Mouse (Mus musculus) gastrocnemius, postnatal 25 days (tissue): ENCODE measurements around the gene Irf2bp2. TPM values are rescaled to one million over a fixed set of nuclear protein-coding genes. Genes with fewer than 3 reads are reported as not detected.

Experiments used
- DNase-seq: peaks from one replicate; pipeline ENCODE4 v3.0.0; 2022
- total RNA-seq, 2 experiments: library from RNA; stranded (reverse); gene quantifications; 1 replicate in 1 of 2; 2 replicates in 1 of 2; pipeline ENCODE4 v1.2.3; 2021

The Irf2bp2 gene
- total RNA-seq, 2 experiments from 2014 or later, result 19.0 to 35.9 TPM

- peak; percentile 55 for DNase-seq
These were observed 26.1 kb downstream of the Irf2bp2 start for GRCm38 (mm10) chr8:126567674-126568073.

GRCm38 (mm10) chr8:126566446-126567062 is 27.2 kb downstream of the Irf2bp2 start:
- DNase-seq, result peak; percentile 78

- DNase-seq, result peak; percentile 80
These were observed 27.8 kb downstream of the Irf2bp2 start for GRCm38 (mm10) chr8:126565954-126566445.

GRCm38 (mm10) chr8:126565231-126565781 is 28.5 kb downstream of the Irf2bp2 start:
- no peak for DNase-seq

DNA sequence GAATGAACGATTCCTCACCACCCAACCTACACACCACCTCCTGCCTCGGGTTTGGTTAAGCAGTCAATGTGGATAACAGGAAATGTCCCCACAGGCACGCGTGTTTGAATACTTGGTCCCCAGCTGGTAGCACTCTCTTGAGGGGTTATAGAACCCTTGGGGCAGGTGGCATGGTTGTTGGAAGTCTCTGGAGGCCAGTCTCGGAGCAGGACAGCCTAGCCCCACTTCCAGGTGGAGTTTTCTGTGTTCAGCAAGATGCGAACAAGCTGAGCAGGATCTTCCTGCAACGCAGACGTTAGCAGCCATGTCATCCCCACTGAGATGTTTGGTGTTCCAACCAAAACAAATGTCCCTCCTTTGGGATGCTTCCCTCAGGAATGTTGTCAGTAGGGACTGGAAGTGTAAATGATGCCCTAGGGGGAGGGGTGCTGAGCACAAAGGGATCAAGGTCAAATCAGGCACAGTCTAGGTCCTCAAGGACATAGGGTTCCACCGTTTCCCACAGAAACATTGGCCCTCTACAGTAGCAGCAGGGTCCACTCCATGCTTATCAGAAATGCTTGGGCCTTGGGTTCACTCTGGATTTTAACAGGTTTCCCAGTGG is 29.1 kb downstream of the Irf2bp2 start:
- no peak for DNase-seq

DNA sequence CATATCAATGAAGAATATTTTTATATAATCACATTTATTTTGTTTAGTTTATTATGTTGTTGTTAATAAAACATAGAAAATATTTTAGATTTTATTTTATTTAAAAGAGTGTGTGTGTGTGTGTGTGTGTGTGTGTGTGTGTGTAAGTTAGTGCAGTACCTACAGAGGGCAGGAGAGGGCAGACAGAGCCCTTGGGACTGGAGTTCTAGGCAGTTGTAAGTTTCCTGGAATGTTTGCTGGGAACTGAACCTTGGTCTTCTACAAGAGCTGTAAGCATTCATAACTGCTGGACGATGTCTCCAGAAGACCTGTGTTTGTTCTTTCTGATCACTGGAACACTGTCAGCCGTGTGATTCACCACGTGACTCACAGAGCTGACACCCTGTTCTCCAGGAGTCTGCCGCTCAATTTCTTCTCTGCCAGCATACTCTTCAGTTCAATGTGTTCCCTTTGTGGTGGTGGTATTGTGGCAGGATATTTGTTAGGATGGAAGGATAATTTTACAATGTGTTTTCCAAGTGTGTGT is 32.4 kb downstream of the Irf2bp2 start:
- DNase-seq, result no peak

DNA sequence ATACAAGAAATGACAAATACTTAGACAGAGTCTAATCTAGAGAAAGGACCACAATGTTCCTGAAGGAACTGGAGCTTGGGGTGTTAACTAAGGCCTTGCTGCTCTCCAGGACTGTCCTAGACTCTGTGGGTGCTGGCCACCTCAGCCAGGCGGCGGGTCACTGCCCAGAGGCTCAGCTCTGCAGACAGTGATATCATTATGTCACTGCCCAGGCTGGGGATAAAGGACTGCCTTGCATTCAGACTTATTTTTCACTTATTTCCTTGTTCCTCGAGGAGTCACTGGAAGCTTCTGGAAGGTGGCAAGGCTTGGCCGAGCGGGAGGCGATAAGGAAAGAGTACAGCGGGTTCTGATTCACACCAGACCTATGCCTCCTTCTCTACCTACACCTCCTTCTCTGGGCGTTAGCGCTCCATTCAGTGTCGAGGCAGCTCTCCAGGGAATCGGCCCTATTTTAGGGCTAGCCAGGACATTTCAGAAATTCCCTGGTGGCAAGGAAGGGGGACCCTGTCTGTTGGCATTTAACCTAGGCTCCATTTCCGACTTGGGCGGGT is 35.3 kb downstream of the Irf2bp2 start:
- DNase-seq, result no peak

DNA sequence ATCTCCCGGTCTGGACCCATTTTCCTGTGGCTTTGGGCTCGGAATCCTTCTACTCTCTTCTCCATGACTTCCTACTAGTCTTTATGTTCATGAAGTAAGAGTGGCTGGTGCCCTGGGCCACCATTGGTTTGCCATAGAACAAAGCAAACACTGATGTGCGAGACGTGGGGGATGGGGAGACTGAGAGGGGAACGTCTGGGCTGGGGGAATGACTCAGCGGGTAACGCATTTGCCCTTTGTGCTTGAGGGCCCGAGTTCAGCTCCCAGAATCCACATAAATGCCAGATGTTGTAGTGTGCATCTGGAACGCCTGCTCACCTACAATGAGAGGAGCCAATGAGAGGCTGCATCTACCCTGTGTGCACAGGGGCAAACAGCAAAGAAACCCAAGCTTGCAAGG is 36.4 kb downstream of the Irf2bp2 start:
- no peak for DNase-seq

DNA sequence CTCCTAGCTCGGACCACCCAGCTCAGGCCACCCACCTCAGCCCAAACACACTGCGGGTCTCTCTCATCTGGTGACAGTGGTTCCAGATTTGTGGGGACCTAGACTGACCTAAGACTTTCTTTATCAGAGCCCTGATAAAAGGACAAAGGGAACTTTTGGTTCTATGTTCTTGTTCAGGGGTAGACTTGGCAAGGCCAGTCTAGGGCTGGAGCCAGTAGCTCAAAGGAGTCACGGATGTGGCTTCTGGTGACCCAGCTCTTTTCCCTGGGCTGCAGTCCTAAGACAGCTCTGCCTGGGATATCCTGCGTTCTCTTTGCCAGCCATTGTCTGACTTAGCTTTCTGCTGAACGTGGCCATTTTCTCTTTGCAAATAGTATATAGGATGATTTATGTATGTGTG is 37.1 kb downstream of the Irf2bp2 start:
- no peak for DNase-seq

- DNase-seq, result no peak
These were observed 39.0 kb downstream of the Irf2bp2 start for GRCm38 (mm10) chr8:126554741-126555140.

DNA sequence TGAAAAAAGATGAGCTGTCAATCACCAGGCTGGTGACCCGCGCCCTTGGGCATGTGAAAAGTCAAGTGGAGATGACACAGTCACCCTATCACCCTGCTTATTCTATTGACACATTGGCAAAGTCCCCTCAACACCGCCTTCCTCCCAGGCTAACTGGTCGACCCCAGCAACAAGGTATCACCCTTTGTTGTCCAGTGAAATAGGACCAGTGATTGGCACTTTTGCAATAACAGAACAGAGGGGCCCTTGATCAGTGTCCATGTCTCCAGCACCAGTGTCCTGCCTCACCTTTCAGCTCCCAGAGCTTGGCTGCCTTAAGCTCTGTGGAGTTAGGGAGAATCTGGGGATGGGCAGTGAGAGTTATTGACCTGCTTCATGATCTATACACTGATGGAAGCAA is 41.9 kb downstream of the Irf2bp2 start:
- DNase-seq, result no peak

DNA sequence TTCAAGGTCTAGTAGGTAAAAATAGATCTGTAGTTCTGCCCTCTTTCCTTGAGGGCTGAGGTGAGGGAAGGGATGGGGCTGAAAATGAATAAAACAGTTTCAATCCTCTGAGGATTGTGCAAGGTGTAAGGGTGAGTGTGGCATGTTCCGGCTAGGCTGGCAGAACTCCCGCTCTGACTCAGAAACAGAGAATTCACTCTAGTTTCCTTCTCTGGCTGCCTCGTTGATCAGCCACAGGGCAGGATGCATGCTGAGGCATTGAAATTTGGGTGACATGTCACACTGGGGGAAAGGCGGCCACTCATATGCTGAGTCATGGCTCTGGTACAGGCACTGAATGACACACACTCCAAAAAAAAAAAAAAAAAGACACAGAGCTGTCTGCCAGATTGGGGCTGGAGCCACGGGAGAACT is 42.8 kb downstream of the Irf2bp2 start:
- DNase-seq, result peak; percentile 61

GRCm38 (mm10) chr8:126547841-126548240 is 45.9 kb downstream of the Irf2bp2 start:
- peak; percentile 72 for DNase-seq

GRCm38 (mm10) chr8:126547361-126547760 is 46.4 kb downstream of the Irf2bp2 start:
- no peak for DNase-seq

- DNase-seq, result no peak
These were observed 47.3 kb downstream of the Irf2bp2 start for GRCm38 (mm10) chr8:126546480-126546879.

DNA sequence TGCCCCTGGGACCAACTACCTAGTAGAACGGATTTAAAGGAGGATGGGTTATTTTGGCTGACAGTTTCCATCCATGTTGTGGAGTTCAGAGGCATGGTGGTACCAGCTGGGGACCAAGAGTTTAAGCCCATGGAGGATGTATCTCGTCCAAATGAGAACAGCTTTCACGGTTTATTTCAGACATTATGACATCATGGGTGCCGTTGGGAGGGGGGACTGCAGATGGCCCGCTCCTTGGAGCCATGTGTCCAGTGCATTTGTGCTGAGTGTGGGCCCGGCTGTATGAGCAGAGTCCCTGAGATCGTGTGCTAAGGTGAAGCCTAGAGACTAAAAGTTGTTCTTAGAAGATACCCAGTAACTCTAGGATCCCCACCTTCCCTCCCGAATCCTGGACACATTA is 50.4 kb downstream of the Irf2bp2 start:
- DNase-seq, result no peak

DNA sequence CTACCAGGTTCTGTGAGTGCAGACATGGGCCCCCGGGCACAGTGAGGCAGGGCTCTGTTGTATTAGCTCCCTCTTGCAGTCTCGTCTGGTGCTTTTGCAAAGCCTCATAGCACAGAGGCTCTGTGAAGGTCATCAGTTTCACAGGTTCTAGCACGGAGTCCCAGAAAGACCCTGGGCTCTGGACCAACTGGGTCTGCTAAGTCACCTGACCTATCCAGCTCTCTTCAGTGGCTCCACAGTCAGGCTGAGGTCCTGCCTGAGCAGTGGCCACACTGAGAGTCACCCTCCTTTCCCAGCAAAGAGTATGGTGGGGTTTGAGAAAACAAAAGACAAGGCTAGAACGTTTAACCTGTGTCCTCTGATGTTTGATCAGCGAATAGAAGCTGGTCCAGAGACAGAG is 51.0 kb downstream of the Irf2bp2 start:
- DNase-seq, result no peak

DNA sequence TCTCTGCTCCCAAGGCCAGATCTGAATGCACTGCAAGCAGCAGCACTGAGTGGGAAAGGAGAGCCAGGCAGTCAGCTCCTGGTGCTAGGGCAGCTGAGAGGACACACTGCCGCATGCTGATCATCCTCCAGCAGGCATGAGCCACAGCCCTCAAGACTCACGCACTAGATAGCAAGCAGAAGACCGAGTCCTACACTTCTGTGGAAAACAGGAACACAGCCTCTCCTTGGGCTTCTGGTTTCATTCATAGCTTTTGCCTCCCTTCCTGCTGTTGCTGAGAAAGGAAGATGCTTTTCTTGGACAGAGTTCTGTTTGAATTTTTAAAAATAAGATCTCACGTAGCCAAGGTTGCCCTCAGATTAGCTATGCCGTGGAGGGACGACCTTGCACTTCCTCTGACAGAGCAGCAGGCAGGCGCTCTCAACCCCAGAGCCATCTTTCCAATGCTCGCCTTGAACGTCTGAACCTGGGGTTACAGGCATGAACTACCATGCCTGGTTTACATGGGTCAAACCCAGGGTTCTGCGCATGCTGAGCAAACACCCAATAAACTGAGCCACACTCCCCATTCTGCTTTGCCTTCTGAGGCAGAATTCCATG is 51.6 kb downstream of the Irf2bp2 start:
- DNase-seq, result no peak

DNA sequence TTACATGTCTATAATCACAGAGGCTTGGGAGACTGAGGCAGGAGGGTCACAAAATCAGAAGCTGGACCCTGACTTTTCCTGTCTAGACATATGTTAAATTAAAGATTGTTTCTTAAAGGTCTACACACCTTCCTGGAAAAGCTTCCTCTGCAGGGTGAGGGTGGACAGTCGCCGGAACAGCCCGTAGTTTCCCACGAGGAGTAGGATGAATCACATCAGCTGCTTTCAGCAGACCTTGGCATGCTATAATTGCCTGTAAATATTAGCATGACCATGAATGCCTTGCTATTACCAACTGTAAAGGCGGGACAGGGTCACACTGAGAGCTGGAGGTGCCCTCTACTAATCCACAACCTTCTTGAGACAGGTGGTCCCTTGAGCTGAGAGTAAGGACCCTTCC is 53.5 kb downstream of the Irf2bp2 start:
- DNase-seq, result no peak

DNA sequence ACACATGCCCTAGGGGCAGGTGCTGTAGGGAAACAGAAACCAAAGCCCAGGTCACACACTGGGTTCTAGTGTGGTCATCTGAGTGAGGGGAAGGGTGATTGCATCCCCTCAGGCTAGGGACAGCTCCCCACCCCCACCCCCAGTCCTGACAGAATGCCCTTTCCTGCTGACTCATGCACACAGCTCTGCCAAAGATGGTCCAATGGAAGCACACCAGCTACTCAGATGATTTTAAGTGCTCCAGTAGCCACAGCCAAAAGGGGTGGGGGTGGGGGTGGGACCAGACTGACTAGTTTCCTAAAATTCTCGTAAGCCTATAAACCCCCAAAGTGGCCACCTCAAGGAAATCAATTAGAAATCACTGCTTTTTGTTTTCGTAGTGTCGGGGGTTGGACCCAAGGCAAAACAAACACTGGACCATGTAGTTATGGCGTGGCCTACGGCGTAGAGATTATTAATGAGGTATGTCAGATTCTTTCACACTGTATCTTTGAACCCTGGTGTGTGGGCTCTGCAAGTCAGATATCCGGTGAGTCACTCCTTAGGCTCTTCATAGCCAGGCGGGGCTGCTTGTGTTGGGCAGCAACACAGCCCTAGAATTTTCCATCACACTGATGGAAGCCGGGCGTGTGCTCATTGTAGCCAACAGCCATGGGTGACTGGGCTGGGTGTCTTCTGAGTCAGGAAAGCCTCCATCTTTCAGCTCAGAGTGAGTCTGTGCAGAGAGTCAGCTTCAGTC is 54.3 kb downstream of the Irf2bp2 start:
- DNase-seq, result peak; percentile 44

DNA sequence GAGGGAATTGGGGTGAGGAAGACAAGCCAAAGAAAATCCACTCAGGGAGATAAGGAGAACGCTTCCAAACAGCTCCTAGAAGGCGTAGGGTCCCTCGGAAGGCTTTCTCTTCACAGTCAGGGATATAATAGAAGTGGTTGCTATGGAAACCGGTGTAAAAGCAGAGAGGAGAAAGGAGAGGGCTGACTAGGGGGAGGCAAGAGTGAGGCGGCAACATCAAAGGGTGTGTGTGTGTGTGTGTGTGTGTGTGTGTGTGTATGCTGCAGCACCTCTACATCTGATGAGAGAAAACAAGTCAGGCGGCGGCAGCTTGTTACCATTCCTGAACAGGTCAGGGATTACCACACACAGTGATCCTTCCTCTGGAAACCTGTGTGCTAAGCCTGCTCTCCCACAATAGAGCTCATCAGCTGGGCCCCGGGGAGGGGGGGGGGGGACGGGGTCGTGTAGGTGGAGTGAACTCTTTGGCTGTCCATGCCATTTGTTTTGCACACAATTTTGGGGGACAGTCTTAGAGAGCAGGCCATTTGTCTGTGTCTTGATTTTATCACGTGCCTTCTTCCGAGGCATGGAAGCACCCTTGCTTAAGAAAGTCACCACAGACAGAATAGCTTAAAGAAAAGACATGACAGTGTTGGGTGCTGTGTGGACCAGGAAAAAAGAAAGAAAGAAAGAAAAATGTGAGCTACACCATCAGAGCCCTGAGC is 55.0 kb downstream of the Irf2bp2 start:
- DNase-seq, result no peak
